Mouse (Mus musculus): ENCODE measurements at regions not wholly inside any gene's neighbourhood (a gene's known extent, or its start where the extent isn't known, plus 50 kb on each side); places are given as distances from the start of the nearest gene placed in this dataset.

DNA sequence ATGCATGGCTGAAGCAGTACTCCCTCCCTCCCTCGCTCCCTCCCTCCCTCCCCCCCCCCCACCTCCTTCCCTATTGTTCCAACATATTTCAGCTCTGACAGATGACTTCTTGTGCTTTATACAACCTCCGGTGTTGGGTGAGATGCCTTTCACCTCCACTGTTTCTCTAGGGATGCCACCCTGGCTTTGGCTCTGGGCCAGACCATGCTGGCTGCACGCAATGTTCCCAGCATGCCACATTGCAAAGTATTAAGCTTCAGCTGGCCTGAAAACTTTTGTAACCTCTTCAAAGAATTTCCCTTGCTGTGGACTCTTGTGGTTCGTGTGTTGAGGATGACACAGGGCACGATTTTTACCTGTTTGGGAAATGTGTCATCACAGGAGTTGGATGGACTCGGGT, 107.1 kb upstream of the Cd180 start:
- no peak for ATAC-seq (replicated peaks in 1 of 2; ENCODE audit: insufficient read depth in 1 of 2, low FRiP score in 2 of 2, low TSS enrichment in 1 of 2, low read depth in 1 of 2, poor library complexity in 2 of 2, severe bottlenecking in 2 of 2)

DNA sequence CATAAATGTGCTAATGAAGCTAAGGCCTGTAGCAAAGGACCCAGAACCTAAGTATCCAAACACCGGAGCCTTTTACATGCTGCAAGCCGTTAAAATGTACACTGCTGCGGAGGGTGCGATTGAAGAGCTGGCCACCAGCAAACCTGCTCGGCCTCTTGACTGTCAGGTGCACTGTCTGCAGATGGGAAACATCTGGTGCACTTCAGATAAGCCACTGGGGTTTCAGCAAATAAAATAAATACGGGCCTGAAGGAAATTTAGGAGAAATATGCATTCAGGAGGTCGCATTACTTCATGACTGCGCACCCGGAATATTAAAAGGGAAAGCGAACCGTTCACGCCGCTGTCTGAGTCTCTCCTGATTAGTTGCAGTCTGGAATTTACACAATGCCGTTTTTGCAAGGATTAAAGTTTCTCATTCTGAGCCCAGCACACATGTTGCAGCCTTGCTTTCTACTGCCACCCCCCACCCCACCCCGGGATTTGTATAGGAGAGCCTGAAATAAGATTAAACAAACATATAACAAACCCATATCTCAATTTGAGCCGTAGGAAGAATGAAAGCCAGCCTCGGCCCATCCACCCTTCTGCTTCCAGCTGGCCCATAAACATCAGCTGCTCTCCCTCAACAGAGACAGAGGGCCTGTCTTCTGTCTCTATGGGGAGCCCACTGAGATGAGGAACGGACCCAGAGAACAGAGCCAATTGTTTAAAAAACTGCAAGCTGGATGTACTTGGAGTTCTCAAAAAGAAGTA, 103.5 kb upstream of the Cd180 start:
- ATAC-seq (replicated peaks in 1 of 2; ENCODE audit: insufficient read depth in 1 of 2, low FRiP score in 2 of 2, low TSS enrichment in 1 of 2, low read depth in 1 of 2, poor library complexity in 2 of 2, severe bottlenecking in 2 of 2), result no peak

DNA sequence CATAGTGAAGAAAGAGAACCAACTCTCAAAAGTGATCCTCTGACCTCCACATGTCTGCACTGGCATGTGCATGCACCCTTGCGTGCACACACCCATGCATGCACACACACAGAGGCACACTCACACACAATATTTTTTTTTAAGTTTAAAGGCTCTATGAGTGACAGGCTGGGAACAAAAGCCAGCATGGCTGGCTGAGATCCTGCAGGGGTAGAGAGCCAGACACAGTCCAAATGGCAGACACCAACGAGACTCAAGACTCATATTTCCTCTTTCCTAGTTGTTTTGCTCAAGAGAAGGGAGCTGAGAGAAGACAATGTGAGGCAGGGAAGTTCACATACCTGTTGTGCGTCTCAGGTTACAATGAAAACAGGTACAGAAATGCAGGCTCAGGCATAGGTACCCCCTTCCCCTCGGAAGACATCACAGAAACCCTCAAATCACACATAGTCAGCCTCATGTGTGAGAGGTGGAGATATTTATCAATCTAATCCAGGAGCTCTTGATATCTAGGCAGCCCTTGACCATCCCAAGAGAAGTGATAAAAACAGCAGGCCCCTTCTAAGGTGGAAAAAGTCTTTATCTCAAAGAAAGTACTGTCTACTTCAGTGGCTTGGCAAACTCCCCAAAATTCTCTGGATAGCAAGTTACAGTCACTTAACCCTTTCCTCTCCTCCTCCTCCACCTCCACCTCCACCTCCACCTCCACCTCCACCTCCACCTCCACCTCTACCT, 101.4 kb upstream of the Cd180 start:
- no peak for ATAC-seq (replicated peaks in 1 of 2; ENCODE audit: insufficient read depth in 1 of 2, low FRiP score in 2 of 2, low TSS enrichment in 1 of 2, low read depth in 1 of 2, poor library complexity in 2 of 2, severe bottlenecking in 2 of 2)

DNA sequence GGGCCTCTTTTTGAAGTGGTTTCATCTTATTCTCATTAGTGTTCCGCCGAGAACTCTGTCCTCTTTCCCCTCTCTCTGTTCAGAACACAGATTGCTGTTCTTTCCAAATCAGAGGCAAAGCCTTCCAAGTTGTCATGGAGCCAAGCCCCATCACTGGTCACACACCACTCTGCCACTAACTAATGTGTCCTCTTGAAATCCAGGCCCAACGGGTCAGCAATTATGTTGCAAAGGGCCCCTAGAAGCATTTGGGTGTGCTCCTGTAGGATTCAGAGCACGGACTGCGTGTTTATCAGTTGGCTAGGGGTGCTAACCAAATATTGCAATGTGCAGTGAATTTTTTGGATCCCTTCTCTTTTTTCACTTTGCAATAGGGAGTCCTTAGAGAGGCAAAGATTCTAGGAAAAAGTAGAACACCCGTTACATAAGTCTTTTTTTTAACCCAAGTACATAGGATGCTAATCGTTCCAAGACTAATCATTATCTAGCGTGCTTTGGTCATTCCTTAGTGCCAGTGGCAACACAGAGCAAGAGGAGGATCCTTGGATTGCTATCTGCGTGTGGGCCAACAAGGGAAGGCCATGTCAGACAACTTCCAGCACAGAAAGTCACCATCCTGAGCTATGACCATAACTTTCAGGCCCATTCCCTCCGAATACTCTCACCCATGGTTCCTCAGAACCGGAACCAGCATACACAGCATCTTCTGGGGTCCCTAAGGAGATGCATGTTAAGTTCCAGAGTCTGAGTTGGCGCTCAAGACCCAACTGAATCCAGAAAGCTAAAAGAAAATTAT, 99.8 kb upstream of the Cd180 start:
- no peak for ATAC-seq (replicated peaks in 1 of 2; ENCODE audit: insufficient read depth in 1 of 2, low FRiP score in 2 of 2, low TSS enrichment in 1 of 2, low read depth in 1 of 2, poor library complexity in 2 of 2, severe bottlenecking in 2 of 2)

DNA sequence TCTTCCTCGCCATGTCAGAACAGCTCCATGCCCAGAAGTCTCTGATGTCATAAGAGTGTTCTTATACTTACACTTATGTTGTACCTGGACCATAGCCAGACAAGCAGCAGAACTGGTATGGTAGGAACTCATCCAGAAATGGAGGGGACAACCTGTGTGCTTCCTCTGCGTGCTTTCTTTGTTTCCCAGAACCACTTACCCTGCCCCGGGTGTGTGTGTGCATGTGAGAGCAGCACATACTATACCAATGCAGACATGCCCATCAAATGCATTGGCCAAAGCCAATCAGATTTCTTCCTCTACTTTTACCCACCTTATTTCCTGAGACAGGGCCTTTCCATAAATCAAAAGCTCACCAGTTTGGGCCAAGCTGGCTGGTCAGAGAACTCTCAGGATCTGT, 99.2 kb upstream of the Cd180 start:
- ATAC-seq (replicated peaks in 1 of 2; ENCODE audit: insufficient read depth in 1 of 2, low FRiP score in 2 of 2, low TSS enrichment in 1 of 2, low read depth in 1 of 2, poor library complexity in 2 of 2, severe bottlenecking in 2 of 2), result no peak

DNA sequence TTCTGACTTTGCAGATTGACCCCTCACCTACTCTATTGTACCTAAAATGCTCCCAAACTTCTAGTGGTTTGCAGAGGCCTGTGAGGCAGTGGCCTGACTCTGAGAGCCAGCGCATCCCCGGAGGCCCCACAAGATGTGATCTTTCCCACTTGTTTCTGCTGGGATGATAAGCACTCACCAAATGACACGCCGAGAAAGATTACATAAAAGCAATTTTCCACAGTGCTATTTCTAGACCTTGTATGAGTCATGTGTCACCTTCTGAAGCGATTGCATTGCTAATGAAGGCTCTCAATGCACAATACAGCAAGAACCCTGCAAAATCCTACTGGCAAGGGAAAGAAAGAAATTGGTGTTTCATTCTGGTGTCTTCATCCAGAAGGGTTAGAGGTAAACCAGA, 97.8 kb upstream of the Cd180 start:
- no peak for ATAC-seq (replicated peaks in 1 of 2; ENCODE audit: insufficient read depth in 1 of 2, low FRiP score in 2 of 2, low TSS enrichment in 1 of 2, low read depth in 1 of 2, poor library complexity in 2 of 2, severe bottlenecking in 2 of 2)

DNA sequence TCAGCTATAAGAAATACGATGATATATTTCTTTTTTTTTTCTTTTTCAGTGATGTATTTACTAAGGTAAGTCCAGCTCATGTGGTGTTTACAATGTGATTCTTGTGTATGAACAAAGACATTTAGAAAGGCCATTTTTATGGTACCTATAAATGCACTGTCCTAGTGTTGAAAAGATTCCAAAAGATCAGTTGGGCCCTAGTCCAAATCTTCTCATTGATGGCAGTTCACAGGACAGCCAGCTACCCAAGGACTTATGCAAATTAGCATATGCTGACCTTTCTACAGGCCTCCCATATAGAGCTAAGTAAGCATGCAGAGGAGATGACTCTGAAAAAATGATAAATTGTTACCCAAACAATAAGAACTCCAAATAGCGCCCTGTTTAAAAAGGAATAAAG, 97.3 kb upstream of the Cd180 start:
- ATAC-seq (replicated peaks in 1 of 2; ENCODE audit: insufficient read depth in 1 of 2, low FRiP score in 2 of 2, low TSS enrichment in 1 of 2, low read depth in 1 of 2, poor library complexity in 2 of 2, severe bottlenecking in 2 of 2), result no peak

DNA sequence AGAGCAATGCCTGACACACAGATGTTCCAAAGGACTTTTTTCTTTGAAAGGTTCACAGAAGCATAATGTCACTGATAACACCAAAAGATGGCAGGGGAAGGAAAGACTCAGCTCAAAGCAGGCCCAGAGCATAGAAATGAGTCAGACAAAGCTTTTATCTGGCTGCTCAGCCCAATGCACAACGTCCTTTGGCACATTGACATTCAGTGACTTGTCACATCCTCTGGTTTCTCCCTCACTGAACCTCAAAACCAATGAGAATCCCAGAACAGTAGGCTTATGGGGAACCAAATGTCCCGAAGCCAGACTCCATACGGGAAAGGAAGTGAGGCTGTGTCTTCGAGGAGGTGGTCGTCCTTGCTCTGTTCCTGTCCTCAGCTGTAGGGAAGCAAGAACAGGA, 95.2 kb upstream of the Cd180 start:
- ATAC-seq (replicated peaks in 1 of 2; ENCODE audit: insufficient read depth in 1 of 2, low FRiP score in 2 of 2, low TSS enrichment in 1 of 2, low read depth in 1 of 2, poor library complexity in 2 of 2, severe bottlenecking in 2 of 2), result no peak

DNA sequence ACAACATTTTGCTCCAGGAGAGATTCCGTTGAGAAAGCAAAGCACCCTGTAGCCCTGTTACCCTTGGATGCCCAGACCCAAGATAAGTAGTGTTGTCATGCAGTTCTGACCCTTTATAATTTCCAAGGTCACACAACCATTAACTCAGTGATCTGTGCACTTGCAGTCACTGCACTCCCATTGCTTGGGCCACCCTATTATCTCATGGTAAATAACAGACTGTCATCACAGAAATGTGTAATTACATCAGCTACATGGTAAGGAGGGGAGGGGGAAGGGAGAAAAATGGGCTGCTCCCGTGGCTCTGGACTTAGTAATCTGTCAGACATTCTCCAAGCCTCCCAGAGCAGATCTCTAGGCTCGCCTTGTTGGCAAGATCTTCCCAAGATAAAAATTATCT, 93.8 kb upstream of the Cd180 start:
- no peak for ATAC-seq (replicated peaks in 1 of 2; ENCODE audit: insufficient read depth in 1 of 2, low FRiP score in 2 of 2, low TSS enrichment in 1 of 2, low read depth in 1 of 2, poor library complexity in 2 of 2, severe bottlenecking in 2 of 2)

DNA sequence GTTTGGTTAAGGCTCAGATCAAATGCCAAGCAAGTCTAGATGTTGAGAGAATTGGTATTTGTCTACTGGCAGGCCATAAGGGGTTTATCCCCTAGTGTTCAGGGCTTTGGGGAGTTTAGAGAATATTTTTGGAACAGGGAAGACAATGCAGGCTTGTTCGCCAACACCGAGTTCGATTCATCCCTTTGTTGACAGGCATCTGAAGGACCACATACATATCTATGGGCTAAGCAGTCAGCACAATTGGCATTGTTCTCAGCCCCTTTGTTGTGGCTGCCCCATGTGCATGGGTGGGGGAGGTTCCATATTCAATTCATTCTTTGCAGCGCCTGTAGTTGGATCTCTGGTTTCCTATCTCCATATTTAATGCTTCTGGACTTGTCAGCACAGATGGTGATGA, 93.3 kb upstream of the Cd180 start:
- no peak for ATAC-seq (replicated peaks in 1 of 2; ENCODE audit: insufficient read depth in 1 of 2, low FRiP score in 2 of 2, low TSS enrichment in 1 of 2, low read depth in 1 of 2, poor library complexity in 2 of 2, severe bottlenecking in 2 of 2)

DNA sequence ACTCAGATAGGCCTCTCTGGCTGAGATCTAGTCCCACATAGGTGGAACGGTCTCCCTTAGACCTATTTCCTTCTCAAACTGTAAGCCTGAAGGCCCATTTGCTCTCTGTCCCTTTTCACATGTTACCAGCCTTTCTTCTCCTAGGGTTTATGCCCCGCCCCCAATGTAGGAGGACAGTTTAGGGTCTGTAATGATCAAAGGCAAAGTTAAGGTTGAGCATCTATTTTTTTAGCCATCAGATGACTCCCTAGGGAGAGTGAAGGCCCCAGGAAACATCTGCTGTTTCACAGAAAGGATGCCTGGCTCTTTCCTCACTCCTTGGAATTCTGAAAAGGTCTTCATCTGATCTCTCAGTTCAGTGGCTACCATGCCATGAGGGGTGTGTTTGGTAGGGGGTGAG, 68.9 kb upstream of the Cd180 start:
- no peak for ATAC-seq (replicated peaks in 1 of 2; ENCODE audit: insufficient read depth in 1 of 2, low FRiP score in 2 of 2, low TSS enrichment in 1 of 2, low read depth in 1 of 2, poor library complexity in 2 of 2, severe bottlenecking in 2 of 2)

DNA sequence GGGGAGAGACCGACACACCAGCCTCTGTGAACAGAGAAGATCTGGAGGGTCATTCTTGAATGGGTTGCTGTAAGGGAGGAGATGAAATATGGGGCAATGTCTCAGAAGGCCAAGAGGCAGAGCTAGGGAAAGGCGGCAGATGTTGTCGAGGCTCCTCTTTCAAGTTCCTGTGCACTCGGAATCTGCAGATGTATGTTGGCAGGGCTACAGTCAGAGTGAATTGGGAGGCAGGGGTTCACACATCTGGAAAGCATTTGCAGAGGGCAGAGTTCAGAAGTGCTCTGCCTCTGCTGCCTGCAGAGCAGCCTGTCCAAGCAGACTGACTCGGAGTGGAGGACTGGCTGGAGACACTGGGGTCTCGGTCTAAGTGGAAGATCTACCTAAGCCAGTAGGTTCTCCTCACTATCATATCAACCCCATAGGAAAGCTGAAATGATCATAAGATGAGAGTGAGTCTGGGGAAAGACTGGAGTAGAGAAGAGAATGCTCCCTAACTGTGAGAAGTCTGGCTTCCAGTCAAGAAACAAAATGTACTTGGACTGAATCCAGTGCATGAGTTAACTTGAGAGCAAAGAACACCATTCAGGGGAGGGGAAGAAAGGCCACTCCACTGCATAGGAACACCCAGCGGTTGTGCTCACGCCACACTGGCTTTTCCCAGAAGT, 68.1 kb upstream of the Cd180 start:
- ATAC-seq (replicated peaks in 1 of 2; ENCODE audit: insufficient read depth in 1 of 2, low FRiP score in 2 of 2, low TSS enrichment in 1 of 2, low read depth in 1 of 2, poor library complexity in 2 of 2, severe bottlenecking in 2 of 2), result 0 out of 4 replicates have a peak, but pooled peaks of 1 of the 2 experiments have one; percentile 12

DNA sequence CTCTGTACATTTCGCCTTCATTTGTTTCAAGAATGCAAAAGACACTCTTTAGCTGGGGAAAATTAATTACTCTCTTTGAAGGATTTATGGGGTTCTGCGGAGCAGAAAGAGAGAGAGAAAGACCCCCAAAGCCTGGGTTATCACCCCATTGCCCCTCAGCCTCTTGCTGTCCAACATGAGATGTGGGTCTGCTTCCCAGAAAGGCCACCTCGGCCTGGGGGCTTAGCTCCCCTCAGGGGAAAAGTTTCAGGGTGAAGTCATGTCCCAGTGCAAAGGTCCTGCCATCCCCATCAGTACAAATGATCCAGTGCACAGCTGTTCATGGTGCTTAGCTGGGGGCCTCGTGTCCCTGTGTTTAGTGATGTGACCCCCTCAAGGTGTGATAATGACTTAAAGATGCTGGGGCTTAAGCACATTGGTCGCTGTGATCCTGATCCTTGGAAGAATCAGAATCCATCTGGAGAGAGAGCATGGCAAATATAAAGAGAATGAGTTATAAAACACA, 67.5 kb upstream of the Cd180 start:
- no peak for ATAC-seq (replicated peaks in 1 of 2; ENCODE audit: insufficient read depth in 1 of 2, low FRiP score in 2 of 2, low TSS enrichment in 1 of 2, low read depth in 1 of 2, poor library complexity in 2 of 2, severe bottlenecking in 2 of 2)

DNA sequence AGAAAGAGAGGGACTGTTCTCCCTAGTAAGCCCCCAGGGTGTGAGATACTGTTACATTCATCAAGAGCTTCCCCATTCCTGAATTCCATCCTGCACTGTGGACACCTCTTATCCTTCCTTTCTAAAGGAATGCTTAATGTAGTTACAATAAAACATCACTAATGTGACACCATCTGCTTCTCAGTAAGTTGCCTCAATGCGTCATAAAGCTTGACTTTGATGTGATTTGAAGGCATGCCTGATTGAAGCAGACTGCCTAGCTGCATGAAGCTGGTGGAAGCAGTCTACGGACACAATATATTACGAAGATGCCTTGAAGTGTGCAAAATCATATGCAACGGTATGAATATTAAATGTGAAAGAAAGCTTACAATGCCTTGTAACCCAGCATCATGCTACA, 65.6 kb upstream of the Cd180 start:
- ATAC-seq (replicated peaks in 1 of 2; ENCODE audit: insufficient read depth in 1 of 2, low FRiP score in 2 of 2, low TSS enrichment in 1 of 2, low read depth in 1 of 2, poor library complexity in 2 of 2, severe bottlenecking in 2 of 2), result no peak

DNA sequence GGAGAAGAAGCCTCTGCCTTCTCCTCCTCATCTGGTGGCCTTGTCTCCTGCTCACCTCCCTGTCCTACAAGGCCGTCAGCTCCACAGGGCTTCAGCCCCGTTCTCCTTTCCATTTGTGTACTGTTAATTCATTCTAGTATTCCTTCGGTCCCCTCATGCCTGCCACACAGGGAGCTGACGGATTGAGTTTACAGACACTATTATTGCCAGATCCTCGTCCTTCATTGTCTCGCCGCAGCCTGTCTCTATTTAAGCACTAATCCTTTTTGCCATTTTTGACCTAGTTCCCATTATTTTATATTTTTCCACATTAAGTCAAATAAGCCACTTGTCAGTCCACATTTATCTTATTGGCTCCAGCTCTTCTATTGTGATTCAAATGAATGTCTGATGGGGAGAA, 64.2 kb upstream of the Cd180 start:
- ATAC-seq (replicated peaks in 1 of 2; ENCODE audit: insufficient read depth in 1 of 2, low FRiP score in 2 of 2, low TSS enrichment in 1 of 2, low read depth in 1 of 2, poor library complexity in 2 of 2, severe bottlenecking in 2 of 2), result no peak

DNA sequence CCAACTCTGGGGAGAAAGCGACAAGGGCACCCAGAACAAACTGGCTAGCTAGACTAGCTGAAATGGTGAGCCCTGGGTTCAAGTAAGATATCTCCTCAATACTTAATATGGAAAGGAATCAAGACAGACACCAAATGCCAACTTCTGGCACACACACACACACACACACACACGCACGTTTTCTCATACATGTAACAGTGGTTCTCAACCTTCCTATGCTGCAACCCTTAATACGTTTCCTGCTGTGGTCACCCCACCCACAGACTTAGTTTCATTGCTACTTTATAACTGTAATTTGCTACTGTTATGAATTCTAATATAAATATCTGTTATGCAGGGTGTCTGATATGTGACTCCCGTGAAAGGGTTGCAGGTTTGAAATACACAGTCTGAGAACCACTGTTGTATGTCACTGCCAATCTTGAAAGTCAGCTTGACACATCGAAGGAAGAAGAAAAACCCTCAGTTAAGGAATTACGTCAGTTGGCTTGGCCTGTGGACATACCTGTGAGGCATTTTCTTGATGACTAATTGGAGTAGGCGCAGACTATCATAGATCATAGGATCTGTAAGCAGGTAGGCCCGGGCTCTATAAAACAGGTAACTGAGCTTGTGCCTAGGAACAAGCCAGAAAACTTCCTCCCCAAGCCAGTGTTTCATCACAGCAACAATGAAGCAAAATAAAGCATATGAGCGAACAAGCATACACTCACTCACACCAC, 59.0 kb upstream of the Cd180 start:
- no peak for ATAC-seq (replicated peaks in 1 of 2; ENCODE audit: insufficient read depth in 1 of 2, low FRiP score in 2 of 2, low TSS enrichment in 1 of 2, low read depth in 1 of 2, poor library complexity in 2 of 2, severe bottlenecking in 2 of 2)

DNA sequence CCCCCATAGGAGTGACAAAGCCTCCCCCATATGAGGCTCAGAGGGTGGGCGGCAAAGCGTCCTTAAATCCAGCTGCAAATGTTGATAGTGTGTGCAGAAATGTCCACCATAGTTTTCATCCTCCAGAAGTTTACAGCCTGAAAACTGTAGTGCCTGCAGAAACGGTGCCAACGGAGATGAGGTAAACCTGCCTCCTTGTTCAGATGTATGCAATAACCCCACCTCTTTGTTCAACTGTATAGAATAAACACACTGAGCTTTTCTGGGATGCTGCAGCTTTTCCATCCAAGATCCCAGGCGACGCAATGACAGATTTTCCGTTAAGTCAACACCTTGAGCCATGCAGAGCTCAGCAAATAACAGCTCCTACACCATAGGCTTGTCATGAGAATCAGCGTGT, 57.3 kb upstream of the Cd180 start:
- no peak for ATAC-seq (replicated peaks in 1 of 2; ENCODE audit: insufficient read depth in 1 of 2, low FRiP score in 2 of 2, low TSS enrichment in 1 of 2, low read depth in 1 of 2, poor library complexity in 2 of 2, severe bottlenecking in 2 of 2)
